Mouse (Mus musculus): ENCODE measurements at regions not wholly inside any gene's neighbourhood (a gene's known extent, or its start where the extent isn't known, plus 50 kb on each side); places are given as distances from the start of the nearest gene placed in this dataset.

DNA sequence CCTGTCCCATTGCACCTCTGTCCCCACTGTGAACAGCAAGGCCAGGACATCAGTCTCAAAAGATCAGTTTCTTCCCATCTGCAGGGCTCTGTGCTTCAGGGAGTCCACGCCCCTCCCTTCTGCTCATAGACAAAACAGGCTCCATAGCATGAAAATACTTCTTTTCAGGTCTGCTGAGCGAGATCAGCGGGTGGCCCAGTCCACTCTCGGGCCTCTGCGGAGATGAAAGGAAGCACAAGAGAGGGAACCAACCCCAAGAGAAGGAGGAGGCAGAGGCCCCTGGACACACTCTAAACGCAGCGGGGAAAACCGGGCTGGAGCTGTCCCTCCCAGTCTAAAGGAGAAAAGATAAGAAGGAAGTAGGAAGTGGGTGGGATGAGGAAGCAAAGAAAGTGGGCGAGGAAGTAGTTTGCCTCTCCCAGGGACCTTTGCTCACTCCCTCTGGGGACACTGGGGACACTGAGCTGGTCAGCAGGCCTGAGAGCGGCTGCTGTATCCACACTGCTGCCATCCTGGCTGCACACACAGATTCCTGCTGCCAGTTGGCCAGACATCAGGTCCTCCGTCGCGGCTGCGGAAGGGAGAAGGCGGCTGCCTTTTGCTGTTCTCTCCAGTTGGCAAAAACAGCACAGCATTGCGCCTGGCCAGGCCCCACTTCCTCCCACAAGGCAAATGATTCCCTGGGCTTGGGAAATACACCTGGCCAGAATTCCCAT lies 143.5 kb downstream of the Rybp start:
- peak; percentile 93 for DNase-seq (ENCODE audit: low spot score)

DNA sequence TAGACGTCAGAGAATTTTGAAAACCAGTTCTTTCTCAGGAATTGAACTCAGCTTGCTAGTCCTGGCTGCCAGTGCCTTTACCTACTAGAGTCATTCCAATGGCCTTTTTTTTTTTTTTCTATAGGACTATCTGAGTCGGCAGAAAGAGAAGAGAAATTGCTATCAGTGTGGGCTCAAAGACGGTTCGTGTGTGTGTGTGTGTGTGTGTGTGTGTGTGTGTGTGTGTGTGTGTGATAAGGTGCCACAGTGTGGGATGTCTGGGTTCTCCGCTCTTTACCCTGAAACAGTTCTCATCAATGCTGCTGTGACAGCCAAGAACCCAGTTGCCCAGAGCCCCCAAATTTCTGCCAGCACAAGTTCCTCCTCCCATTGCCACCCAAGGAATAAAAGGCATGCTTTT lies 146.1 kb downstream of the Rybp start:
- DNase-seq (ENCODE audit: low spot score) = no peak

DNA sequence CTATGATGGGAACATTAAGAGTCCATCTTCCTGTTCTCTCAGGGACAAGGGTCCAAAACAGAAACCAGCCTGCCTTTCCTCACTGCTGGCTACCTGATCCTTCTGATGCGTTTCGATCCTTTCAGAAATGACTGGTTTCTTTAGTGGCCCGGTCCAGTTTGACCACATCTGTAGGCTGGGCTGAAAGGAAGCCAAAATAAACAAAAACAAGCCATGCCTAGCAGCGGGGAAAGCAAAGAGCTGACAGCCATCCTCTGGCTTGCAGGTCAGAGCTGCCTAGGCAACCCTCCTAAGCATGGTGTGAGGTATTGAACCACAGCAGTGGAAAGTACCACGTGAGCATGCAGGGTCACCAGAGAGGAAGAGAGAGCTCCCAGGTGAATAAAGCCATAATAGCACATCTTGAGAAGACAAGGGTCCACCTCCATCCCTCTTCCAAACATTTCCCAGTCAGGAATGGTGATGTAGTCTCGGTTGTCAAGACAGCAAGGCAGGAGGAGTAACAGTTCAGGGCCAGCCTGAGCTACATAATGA lies 146.6 kb downstream of the Rybp start:
- no peak for DNase-seq (ENCODE audit: low spot score)

DNA sequence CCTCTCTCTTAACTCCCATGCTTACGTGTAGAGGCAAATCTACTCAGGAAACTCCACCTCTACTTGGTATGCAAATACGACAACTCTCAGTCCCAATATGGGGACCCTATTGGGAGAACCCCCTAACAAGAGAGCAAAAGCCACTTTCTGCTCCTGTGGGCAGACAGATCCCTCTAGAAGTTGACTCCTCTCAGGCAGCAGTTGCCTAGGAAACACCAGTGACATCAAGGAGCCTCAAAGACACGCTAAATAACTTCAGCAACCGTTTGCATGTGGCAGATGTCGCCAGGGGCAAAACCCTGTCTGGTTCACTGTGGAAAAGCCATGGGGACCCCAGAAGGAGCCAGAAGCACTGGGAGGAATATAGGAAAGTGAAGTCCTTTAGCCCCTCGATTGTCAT lies 147.5 kb downstream of the Rybp start:
- no peak for DNase-seq (ENCODE audit: low spot score)

GRCm38 (mm10) chr6:100138659-100139058 lies 148.6 kb downstream of the Rybp start:
- no peak for DNase-seq (ENCODE audit: low spot score)

DNA sequence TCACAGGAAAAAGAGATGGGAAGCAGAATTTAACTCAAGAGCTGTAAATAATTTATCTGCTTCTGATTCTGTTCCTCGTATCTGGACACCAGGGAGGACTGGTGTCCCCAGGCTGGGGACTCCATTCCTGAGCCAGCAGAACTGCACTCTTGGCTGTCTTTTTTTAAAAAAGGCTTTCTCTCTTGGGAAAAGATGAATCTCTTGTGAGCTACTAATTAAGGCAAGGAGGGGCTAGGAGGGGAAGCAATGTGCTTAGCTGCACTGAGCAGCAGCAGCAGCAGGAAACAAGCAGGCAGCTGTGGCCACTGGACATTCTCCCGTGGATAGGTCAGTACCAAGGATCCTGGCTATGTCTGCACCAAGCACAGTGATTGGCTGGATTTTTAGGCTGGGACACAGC lies 152.1 kb downstream of the Rybp start:
- DNase-seq (ENCODE audit: low spot score) = no peak

- DNase-seq (ENCODE audit: low spot score) = no peak
Measured at GRCm38 (mm10) chr6:100133970-100134369, 153.3 kb downstream of the Rybp start.

DNA sequence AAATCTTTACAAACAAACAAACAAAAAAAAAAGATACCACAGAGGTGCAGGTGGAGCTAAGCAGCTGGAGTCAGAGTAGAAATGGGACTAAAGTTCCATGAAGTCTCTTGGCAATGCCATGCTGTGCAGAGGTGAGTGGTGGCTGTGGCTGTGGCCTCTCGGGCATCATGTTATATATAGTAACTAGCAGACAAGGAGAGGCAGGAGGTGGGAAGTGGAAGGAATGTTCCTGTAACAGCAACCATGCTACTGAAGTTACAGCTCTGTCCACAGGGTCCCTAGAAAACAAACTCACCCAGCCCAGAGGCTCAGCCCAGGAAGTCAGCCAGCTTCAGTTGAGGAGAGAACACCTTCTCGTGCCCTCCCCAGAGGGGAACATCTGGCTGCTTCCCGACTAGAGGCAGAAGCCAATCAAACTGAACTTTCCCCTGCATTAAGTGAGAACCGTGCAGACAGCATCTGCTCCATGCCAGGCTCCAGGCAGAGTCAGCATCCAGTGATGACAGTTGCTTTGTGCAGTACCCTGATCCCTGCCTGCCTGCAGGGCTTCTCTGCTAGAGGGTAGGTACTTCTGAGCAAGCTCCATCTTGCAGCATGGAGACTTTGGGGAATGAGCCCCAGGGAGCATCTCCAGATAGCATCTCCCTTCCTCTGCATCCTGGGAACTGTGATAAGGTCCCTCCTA lies 154.2 kb downstream of the Rybp start:
- no peak for DNase-seq (ENCODE audit: low spot score)

- DNase-seq (ENCODE audit: low spot score) = peak; percentile 93
Measured at GRCm38 (mm10) chr6:100127221-100128143, 159.8 kb downstream of the Rybp start.

DNA sequence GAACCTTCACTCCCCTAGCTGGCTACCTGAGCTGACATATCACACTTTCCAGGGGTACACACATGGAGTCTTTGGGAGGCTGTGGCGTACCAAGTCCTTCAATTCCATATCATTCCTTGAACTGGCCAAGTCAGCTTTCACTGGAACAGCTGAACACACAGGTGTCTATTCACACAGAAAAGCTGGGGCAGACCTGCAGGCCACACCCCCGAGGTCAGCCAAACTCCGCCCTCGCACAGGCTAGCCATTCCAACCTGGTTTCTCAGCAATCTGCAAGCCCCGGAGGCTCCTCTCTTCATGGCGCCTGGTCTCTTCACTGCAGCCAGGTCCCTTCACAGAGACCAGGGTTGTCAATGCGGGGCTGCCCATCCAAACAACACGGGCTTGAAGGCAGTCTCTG lies 160.5 kb downstream of the Rybp start:
- no peak for DNase-seq (ENCODE audit: low spot score)

GRCm38 (mm10) chr6:100126326-100126725 lies 161.0 kb downstream of the Rybp start:
- no peak for DNase-seq (ENCODE audit: low spot score)

DNA sequence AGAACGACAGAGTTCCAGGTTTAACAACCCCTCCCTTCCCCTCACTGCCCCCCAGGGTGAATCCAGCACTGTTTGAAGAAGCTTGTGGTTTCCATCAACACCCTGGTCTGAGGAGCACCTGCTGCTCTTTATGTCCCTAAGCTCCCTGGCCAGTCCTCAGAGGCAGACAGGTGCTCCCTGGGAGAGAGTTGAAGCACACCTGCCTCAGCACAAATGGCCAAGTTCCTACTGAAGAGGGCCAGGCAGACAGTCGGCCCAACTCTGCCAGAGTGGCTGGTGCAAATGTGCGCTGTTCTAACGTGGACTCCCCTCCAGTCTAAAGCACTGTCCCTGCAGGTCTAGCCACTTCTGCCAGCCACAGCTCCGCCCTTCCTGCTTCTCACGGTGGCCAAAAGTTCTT lies 166.0 kb downstream of the Rybp start:
- no peak for DNase-seq (ENCODE audit: low spot score)

GRCm38 (mm10) chr6:100120017-100120944 lies 167.0 kb downstream of the Rybp start:
- DNase-seq (ENCODE audit: low spot score) = peak; percentile 15

- DNase-seq (ENCODE audit: low spot score) = no peak
Measured at GRCm38 (mm10) chr6:100117084-100117483, 170.2 kb downstream of the Rybp start.

- DNase-seq (ENCODE audit: low spot score) = no peak
Measured at GRCm38 (mm10) chr6:100113393-100114137, 173.7 kb downstream of the Rybp start.

DNA sequence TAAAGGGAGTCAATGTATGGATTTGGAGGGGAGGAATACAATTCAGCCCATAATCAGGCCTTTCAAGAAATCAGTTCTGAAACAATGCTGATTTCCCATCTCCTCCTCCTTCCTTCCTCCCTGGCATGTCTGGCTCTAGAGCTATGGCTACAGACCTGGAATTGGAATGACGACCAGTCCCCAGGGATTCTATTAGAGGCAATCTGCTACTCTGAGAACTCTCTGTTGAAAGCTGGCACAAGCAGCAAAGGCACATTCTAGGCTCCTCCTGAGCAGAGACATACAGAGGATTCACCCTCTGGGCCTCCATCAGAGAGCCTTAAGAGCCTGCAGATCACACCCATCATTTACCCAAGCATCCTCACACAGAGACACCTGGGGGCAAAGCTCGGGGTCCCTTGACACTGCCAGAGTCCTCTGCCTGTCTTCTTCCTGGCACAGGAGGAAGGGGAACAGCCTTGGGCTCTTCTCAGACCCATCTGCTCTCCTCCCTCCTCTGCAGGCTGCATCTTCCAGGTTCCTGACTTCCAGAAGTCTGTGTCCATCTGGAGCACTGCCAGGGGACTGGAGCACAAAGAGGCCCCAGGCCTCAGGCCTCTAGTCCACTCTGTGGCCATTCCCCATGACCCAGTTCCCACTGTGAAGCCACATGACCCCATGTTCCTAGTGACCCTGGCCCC lies 176.2 kb downstream of the Rybp start:
- peak; percentile 32 for DNase-seq (ENCODE audit: low spot score)

DNA sequence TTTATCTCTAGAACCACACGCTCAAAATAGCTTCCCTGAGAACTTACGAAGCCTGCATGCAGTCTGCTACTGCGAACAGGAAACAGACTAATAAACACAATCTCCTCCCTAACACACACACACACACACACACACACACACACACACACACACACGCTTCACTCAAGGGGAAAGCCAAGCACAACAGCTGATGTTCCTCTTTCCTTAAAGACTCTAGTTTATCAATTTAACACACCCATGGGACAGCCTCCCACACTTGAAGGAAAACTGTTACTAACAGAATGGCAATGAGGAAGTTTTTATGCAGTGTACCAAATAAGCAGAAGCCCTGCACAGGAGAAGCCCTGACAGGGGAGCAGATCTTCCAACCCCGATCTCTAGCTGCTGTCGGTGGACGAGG lies 177.3 kb downstream of the Rybp start:
- DNase-seq (ENCODE audit: low spot score) = peak; percentile 16

- DNase-seq (ENCODE audit: low spot score) = no peak
Measured at GRCm38 (mm10) chr6:100109351-100109750, 177.9 kb downstream of the Rybp start.

- no peak for DNase-seq (ENCODE audit: low spot score)
Measured at GRCm38 (mm10) chr6:100107508-100107907, 179.8 kb downstream of the Rybp start.

Measured in gastrocnemius, adult 18-20 months (tissue).